Mouse (Mus musculus) spleen, postnatal 36 days (tissue): ENCODE measurements around the gene Cited2.

Experiments
- DNase-seq, 2 experiments: peaks; one replicate each; pipeline ENCODE4 v3.0.0; 2022; ENCODE audit warnings: low spot score in 2 of 2, mixed read lengths in 1 of 2

The Cited2 gene

DNA sequence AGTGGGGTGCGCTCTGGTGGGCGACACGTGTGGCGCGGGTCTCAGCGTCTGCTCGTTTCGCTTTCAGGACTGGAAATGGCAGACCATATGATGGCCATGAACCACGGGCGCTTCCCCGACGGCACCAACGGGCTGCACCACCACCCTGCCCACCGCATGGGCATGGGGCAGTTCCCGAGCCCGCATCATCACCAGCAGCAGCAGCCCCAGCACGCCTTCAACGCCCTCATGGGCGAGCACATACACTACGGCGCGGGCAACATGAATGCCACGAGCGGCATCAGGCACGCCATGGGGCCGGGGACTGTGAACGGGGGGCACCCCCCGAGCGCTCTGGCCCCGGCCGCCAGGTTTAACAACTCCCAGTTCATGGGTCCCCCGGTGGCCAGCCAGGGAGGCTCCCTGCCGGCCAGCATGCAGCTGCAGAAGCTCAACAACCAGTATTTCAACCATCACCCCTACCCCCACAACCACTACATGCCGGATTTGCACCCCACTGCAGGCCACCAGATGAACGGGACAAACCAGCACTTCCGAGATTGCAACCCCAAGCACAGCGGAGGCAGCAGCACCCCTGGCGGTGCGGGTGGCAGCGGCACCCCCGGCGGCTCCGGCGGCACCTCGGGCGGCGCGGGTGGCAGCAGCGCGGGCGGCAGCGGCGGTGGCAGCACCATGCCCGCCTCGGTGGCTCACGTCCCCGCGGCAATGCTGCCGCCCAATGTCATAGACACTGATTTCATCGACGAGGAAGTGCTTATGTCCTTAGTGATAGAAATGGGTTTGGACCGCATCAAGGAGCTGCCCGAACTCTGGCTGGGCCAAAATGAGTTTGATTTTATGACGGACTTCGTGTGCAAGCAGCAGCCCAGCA is 1.1 kb downstream of the Cited2 start:
- DNase-seq, result peak; percentile 85 to 89

DNA sequence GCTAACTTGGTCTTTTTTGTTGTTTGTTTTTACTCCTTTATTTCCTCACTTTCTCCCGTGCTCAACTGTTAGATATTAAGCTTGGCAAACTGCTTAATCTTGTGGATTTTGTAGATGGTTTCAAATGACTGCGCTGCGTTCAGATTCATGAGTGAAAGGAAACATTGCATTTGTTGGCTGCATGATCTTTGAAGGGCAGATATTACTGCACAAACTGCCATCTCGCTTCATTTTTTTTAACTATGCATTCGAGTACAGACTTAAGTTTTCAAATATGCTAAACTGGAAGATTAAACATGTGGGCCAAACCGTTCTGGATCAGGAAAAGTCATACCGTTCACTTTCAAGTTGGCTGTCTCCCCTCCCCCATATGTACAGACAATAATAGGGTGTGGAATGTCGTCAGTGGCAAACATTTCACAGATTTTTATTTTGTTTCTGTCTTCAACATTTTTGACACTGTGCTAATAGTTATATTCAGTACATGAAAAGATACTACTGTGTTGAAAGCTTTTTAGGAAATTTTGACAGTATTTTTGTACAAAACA is 2.1 kb downstream of the Cited2 start:
- DNase-seq, result no peak

- no peak for DNase-seq
These were observed 2.8 kb downstream of the Cited2 start for GRCm38 (mm10) chr10:17725644-17726372.

GRCm38 (mm10) chr10:17726373-17726720 is 3.3 kb downstream of the Cited2 start:
- DNase-seq, result no peak

DNA sequence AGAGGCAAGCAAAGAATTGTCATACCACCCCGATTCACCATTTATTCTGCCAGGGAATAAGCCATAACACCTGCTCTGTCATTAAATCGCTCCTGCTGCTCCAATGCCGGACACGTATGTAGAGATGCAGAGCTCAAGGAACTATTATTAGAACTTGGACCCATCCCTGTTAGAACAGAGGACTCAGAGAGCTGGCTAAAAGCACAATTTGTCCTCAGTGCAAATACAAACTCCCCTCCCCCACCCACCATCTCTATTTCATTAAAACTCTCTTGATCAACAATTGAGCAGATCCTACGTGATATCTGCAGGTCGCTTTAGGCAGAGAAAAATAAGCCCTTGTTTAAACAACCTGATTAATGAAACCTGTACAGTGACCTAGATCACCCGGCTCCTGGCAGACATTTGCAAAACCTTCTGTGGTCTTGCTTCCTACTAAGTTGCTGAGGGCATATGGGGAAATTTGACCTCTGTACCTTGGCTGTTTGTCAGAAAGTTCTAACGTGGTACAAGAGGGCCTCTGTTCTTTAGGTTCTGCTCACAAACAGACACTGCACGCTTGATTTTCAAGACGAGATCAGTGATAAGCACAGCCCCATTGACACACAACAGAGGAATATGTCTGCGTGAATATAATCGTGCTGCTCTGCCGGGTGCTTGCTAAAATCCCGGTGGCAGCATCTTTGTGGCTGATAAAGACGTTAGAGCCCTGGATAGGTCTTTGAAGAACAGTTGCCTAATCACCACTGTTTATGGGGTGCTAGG is 4.3 kb downstream of the Cited2 start:
- no peak for DNase-seq

GRCm38 (mm10) chr10:17727926-17728279 is 4.9 kb downstream of the Cited2 start:
- peak in 1 of 2 experiments; percentile 33 for DNase-seq

DNA sequence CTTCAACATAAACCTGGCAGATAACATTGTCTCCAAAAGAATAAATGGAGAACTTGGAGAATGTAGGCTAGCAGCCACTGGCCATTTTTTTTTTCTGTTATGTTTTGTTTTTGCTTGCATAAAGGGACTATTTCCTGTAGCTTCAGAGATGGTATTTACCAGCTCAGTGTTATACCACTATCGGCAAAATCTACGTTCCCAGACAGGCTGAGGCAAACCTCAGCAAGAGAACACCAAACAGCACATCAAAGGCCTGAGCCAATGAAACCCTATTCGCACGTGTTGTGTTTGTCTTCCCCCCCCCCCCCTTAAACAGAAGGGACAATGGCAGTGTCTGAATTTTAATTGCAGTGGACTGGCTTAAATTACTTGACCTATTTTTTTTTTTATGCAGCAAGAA is 5.7 kb downstream of the Cited2 start:
- no peak for DNase-seq

DNA sequence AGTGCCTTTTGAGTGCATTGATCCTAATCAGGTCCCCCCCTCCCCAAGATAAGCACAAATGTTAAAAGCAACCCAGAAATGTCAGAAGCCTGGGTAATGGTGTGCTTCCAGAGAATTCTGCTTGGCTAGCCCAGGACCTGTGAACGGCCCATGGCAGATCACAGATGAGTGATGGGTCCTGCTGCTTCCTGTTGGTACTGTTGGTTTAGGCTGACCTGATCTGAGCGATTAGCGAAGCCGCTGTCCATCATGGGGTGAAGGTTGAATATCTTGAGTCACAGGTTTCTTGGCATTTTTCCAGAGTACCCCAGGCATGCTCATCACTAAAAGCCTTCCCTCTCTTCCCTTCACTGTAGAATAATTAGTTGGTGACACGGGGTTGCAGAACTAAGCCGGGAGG is 6.5 kb downstream of the Cited2 start:
- DNase-seq, result no peak

DNA sequence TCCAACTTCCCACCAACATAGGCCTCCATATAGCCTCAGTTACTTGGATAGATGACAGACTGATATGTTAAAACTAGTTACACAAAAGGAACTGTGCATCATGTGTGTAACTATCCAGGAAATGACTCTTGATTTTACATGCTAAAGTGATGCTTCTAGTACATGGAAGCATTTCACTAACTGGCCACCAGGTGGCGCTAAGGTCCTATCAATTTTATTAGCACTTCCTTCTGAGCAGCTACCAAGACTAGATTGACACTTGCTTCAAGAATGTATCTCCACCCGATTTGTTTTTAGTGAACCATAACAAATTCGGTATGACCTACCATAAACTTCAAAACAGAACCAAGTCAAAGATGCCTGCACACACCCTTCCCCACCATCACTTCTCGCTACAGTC is 10.0 kb downstream of the Cited2 start:
- DNase-seq, result peak; percentile 64 to 73

DNA sequence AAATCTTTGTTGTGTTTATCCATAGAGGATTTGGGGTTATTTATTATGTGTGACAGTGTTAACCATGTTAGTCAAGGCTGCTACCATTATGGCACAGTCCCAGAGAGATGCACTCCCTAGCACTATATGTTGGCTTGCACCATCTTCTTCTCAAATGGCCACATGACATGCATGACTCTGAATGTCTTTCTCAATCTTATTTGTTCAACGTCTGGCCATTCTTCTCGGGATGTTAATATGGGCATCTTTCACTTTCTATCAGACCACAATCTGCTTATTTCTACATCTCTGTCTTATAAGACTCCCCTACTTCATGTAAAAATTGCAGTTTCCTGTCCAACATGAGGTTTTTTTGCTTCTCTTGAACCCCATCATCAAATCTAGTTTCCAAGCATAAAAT is 19.6 kb downstream of the Cited2 start:
- DNase-seq, result no peak

DNA sequence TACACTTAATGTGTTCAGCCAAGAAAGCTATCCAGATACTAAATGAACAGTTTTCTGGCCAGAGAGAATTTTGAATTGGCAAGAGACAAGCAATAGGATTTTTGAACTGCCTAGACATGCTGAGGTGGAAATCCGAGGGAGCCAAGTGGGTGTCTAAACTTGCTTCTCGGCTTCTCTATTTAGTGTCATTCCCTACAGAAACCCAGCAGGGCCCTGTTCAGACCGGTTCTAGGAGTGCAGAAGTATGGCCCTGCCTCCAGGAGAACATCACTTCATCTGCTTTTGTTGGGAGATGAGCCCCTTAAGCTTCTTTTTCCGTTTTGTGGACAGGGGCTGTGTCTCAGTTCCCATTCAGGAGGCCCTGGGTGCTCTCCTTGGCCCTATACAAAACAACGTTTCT is 29.5 kb downstream of the Cited2 start:
- no peak for DNase-seq

- DNase-seq, result no peak
These were observed 36.8 kb downstream of the Cited2 start for GRCm38 (mm10) chr10:17759772-17760171.

GRCm38 (mm10) chr10:17760750-17761613 is 38.0 kb downstream of the Cited2 start:
- DNase-seq, result no peak

GRCm38 (mm10) chr10:17761652-17762051 is 38.6 kb downstream of the Cited2 start:
- DNase-seq, result no peak

- DNase-seq, result no peak
These were observed 39.9 kb downstream of the Cited2 start for GRCm38 (mm10) chr10:17762946-17763345.

DNA sequence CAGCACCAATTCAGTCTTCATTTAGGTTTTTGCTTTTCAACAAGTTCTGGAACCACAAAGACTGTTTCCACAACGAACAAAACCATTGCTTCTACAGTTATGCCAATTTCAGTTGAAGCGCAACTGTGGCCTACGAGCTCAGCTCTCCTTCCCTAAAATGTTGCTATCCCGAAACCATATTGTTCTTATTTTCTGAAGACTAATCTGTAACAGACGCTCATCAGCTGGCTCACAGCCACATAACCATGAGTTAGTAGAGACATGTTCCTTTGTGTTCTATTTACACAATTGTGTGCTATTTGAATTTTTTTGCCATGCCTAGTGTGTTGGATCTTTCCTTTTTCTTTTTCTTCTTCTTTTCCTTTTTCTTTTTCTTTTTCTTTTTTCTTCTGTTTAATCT is 46.8 kb downstream of the Cited2 start:
- DNase-seq, result no peak

- DNase-seq, result peak; percentile 67
These were observed 49.3 kb downstream of the Cited2 start for GRCm38 (mm10) chr10:17772364-17772763.

DNA sequence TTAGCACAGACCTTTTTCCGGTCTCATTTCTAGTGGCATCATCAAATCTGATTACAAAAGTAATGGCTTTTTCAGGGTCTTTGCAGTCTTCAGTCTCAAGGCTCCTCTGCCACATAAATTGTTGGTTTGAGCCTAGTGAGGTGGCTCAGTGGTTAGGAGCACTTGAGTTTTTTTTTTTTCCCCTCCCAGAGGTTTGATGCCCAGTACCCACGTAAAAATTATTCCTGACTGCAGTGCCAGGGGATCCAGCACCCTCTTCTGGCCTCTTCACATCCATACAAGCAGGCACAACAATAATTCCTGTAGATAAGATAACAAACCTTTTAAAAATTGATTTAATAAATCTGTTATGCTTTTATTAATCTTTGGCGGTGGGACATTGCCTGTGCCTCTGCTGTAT is 51.3 kb downstream of the Cited2 start:
- DNase-seq, result no peak

- DNase-seq, result peak in 1 of 2 experiments; percentile 16
These were observed 52.1 kb downstream of the Cited2 start for GRCm38 (mm10) chr10:17775079-17775478.
